Mouse (Mus musculus) ES-E14 (cell line): Measurements from ENCODE around the gene Elavl1.

ENCODE experiments used
- CHD2 ChIP-seq: IDR thresholded peaks from 2 replicates; pipeline ENCODE4 v1.6.1; 2014; ENCODE audit warnings: mild to moderate bottlenecking, low read depth, low read length, inconsistent platforms
- HCFC1 ChIP-seq: IDR thresholded peaks from 2 replicates; pipeline ENCODE4 v1.6.1; 2012; ENCODE audit warnings: low read length, inconsistent platforms, borderline replicate concordance; ENCODE audit not compliant: insufficient read depth

DNA sequence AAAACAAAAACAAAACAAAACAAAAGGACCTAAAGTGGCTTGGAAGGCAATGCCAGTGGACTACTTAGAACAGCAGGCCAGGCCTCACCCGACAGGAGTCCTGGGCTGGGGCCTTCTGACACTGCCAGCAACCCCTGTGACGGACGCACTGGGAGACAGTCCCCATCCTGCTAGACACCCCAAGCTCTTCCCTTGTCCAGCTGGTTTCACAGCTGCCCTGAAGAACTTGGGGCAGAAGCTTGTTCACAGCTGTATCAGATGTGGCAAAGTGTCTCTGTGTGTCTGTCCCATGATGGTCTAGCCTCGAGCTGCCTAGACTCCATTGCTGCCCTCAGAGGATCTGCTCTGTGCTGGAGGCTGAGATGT lies 65.4 kb downstream of the Elavl1 start:
- TF ChIP-seq HCFC1 (no peak), CHD2 (no peak)
